Mouse (Mus musculus) activated CD4-positive, CD25-positive, alpha-beta regulatory T cell, adult 9 weeks (primary cell): ENCODE results near the gene Sp7. TPM values are rescaled to one million over a fixed set of nuclear protein-coding genes. Genes with fewer than 3 reads are reported as not detected.

Experiments used
- polyA plus RNA-seq: library from polyadenylated mRNA; unstranded; fragments of 100-300 nt; shearing (Covaris generic); gene quantifications from one replicate; pipeline ENCODE4 v1.2.1, GENCODE M21; 2017

Gene Sp7
- not detected for polyA plus RNA-seq

DNA sequence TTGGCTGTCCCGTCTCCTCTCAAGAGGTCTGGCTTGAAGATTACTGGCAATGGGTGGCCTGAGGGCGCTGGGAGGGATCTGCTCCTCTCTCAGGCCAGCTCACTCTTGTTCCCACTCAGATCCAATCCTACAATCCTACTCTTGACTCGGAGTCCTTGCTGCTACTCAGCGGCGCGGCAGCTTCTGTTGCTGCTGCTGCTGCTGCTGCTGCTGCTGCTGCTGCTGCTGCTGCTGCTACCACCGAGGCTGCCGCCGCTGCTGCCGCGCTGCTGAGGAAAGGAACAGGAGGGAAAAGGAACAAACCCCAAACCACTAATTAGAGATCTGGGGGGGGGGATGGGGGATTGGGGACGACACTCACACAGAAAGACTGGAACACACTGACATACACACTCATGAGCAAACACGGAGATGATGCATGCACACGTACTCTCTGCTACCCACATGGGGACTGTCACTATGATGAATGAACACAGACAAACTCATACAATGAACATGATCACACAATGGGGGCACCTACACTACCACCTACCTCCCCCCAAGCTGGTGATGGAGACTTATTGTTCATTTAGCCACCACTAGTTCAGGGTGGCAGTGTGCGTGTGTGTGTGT is at the start of gene Sp7:
Gene Sp7 (minus strand): TSS at position 450 of the 612 bp plus-strand sequence.

DNA sequence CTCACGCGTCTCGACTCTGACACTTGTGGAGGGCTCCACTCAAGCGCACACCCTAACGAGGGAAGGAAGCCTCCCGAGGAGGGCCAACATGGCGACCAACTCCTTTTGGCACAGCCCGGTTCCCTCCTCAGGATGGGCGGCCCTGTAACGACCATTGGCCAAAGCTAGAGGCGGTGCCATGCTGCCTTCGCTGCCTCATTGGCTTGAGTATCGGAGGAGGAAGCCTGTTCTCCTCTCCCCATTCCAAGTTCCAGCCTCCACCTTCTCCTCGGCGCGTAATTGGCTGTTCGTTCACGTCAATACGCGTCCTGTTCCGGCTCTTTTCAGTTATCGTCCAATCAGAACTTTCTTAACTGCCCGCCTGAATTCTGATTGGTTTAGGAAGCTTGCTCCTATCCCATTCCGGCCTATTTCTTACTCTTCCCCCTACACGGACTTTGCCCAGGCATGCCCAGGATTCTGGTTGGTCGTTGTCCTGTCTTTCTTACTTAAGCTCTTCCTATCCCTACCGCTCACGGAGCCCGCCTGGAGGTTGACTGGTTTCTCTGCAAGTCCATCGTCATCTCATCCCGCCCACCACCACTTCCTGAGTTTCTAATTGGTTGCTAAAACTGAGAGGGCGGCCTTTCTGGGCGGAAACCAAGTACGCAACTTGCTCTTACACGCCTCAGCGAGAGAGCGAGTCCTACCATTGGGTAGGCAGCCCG is 38.7 kb upstream of the Sp7 start, which contains the start of gene Sp1:
Gene Sp1 (plus strand): TSS at position 655 of the 707 bp plus-strand sequence.

DNA sequence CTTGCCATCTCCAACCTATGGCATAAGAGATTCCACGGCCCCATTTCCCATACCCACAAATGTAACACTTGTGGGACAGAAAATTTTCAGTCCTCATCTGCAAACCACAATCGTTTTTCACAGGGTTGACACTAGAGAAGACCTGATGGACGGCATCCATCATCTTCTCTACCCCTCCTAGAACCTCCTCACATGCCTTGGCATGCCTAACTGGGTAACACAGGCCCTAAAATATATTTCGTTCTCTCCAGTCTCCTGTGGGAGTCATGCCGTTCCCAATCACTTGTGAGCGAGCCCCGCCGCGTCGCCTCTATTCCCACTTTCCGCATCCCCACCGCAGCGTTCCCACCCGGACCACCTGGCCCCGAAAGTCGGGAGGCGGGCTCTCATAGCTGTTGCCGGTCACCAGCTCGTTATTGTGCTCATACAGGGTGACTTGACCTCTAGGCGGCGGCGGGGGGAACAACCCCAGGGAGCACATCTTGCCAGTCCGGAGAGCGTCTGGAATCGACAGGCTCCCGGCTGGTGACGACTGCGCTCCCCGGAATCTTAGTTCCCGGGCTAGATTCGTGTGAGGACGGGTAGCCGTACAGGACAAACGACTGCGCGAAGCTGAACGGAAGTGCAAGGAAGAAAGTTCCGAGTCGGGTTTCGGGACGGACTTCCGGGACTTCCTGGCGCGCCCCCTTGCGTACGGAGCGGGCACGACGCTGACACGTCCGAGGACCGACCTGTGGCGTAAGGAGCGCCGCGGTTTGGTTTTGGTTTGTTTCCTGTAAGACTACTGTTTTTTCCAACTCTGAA is 16.6 kb downstream of the Sp7 start, which contains the start of gene Aaas:
Gene Aaas (minus strand): TSS at position 634 of the 804 bp plus-strand sequence.

GRCm38 (mm10) chr15:102331610-102332015 is 35.4 kb downstream of the Sp7 start, which contains the start of gene Myg1:
Gene Myg1, plus strand, starts transcription at chr15:102331709.

DNA sequence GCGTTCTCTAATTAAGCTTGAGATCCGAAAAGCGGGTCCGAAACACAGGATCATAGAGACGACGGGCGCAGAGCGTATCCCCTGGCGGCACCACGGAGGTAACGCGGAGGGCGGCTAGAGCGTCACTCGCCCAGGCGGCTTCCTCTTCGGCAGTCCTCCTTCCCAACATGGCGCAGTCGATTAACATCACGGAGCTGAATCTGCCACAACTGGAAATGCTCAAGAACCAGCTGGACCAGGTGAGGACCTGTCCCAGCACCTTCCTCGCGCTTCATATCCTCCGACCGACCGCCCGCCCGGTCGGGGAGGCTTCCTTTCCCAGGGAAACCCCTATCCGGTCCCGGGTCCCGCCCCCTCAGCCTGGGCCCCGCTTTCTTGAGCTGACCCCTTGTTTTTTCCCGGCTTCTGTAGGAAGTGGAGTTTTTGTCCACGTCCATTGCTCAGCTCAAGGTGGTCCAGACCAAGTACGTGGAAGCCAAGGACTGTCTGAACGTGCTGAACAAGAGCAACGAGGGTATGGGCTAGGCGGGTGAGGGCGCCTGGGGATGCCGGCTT is 40.9 kb downstream of the Sp7 start, which contains the start of gene Pfdn5:
Gene Pfdn5 (plus strand): TSS at position 95 of the 555 bp plus-strand sequence.

Other genes with a start within 250 kb of the Sp7 start
- 63.5 TPM for gene Spryd3, start 230.9 kb downstream of the Sp7 start, polyA plus RNA-seq
- gene Igfbp6, start 222.8 kb downstream of the Sp7 start, polyA plus RNA-seq, result 0.33 TPM
- gene Soat2, start 216.7 kb downstream of the Sp7 start, polyA plus RNA-seq, result 1.5 TPM
- gene Zfp740, start 163.9 kb downstream of the Sp7 start, polyA plus RNA-seq, result 68.1 TPM
- 12.4 TPM for gene Csad, start 162.5 kb downstream of the Sp7 start, polyA plus RNA-seq
- 962 TPM for gene Itgb7, start 135.2 kb downstream of the Sp7 start, polyA plus RNA-seq
- 46.7 TPM for gene Rarg, start 109.7 kb downstream of the Sp7 start, polyA plus RNA-seq
- not detected for gene Gm9918, start 96.6 kb downstream of the Sp7 start, polyA plus RNA-seq
- 82.2 TPM for gene Mfsd5, start 87.7 kb downstream of the Sp7 start, polyA plus RNA-seq
- gene Espl1, start 70.9 kb downstream of the Sp7 start, polyA plus RNA-seq, result 3.0 TPM
- 582 TPM for gene Pfdn5, start 41.1 kb downstream of the Sp7 start, polyA plus RNA-seq
- 99.5 TPM for gene Myg1, start 35.5 kb downstream of the Sp7 start, polyA plus RNA-seq
- 58.8 TPM for gene Aaas, start 16.4 kb downstream of the Sp7 start, polyA plus RNA-seq
- 19.6 TPM for gene Sp1, start 39.0 kb upstream of the Sp7 start, polyA plus RNA-seq
- not detected for gene Amhr2, start 78.2 kb upstream of the Sp7 start, polyA plus RNA-seq
- 748 TPM for gene Prr13, start 91.8 kb upstream of the Sp7 start, polyA plus RNA-seq
- 119 TPM for gene Pcbp2, start 103.4 kb upstream of the Sp7 start, polyA plus RNA-seq
- not detected for gene Gm10337, start 136.5 kb upstream of the Sp7 start, polyA plus RNA-seq
- gene Map3k12, start 149.9 kb upstream of the Sp7 start, polyA plus RNA-seq, result 11.1 TPM
- gene Tarbp2, start 151.0 kb upstream of the Sp7 start, polyA plus RNA-seq, result 55.5 TPM
- gene Npff, start 157.8 kb upstream of the Sp7 start, polyA plus RNA-seq, result 4.6 TPM